Mouse (Mus musculus): Measurements from ENCODE around the gene Acvr1b. TPM values are rescaled to one million over a fixed set of nuclear protein-coding genes. Genes with fewer than 3 reads are reported as not detected.

Acvr1b gene
- total and polyA plus RNA-seq, 3 experiments, result 2.7 to 4.8 (median 2.9) TPM

DNA sequence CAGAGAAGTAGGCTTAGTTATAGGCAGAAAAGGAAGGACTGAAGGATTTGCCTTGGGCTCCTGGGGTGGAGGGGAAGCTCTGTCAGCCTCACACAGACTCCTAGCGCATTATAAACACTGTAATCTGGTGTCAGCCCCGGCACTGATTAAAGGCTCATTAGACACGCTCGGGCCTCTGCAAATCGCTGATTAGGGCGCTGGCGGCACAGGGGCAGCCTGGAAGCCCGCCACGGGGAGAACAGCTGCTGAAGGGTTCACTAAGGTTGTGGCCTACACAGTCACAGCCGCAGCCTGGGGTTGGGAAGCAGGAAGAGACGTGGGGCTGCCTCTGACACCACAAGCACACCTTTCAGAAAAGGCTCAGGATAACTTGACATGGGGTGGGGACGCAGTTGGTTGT, 34.0 kb upstream of the Acvr1b start:
- no peak overlapping the region for H3K4me3 ChIP-seq (replicated peaks in 1 of 3; ENCODE audit: low read depth in 2 of 3, low read length in 2 of 3, poor library complexity in 1 of 3)
- no peak overlapping the region for H3K4me2 ChIP-seq (ENCODE audit: insufficient read depth, low read depth, poor library complexity, severe bottlenecking)
- no peak for DNase-seq (ENCODE audit: extremely low read depth)
- in situ Hi-C loops (cut with MboI; ENCODE audit: low pct_ligation_motif_present, low pct_unique_long_range_greater_than_20kb, low sequenced_read_pairs), result no loop called here
- H3K36me3 ChIP-seq (replicated peaks in 1 of 2; ENCODE audit: control insufficient read depth in 1 of 2, insufficient read depth in 1 of 2, low read length in 1 of 2), result peaks cover 0 to 38% of the 10 kb centered on the region in 2 experiments
- no peak overlapping the region for H3K9ac ChIP-seq (ENCODE audit: insufficient read depth, low read depth)
- H3K79me2 ChIP-seq (replicated peaks; ENCODE audit: control insufficient read depth, extremely low read depth, insufficient read depth, poor library complexity, severe bottlenecking), result no peaks in the 10 kb centered on the region
- peaks cover 25 to 86% of the 10 kb centered on the region in 2 experiments for H3K4me1 ChIP-seq (ENCODE audit: control insufficient read depth in 1 of 2, insufficient read depth in 2 of 2)
- H3K9me3 ChIP-seq (replicated peaks; ENCODE audit: low read length), result no peaks in the 10 kb centered on the region
- no peak overlapping the region for H3K27ac ChIP-seq (ENCODE audit: insufficient read depth, low read depth)
- dilution Hi-C loops (cut with MboI; ENCODE audit: extremely low pct_ligation_motif_present, extremely low pct_unique_long_range_greater_than_20kb, low sequenced_read_pairs), result no loop called here
- H3K27me3 ChIP-seq (replicated peaks), result no peaks in the 10 kb centered on the region
- no peak for TF ChIP-seq CTCF (conservative IDR thresholded peaks at IDR 0.05 in 1 of 2, IDR thresholded peaks at IDR 0.05 in 1 of 2; ENCODE audit: low read depth in 2 of 2, low read length in 2 of 2)
- no peak for TF ChIP-seq SMC3 (IDR thresholded peaks at IDR 0.05; ENCODE audit: low read depth, low read length)
- TF ChIP-seq ZC3H11A (IDR thresholded peaks at IDR 0.05; ENCODE audit: low read depth, low read length), result no peak
- no peak for TF ChIP-seq BHLHE40 (IDR thresholded peaks at IDR 0.05; ENCODE audit: low read depth, low read length)
- TF ChIP-seq NRF1 (IDR thresholded peaks at IDR 0.05; ENCODE audit: low read depth, low read length), result no peak
- TF ChIP-seq UBTF (IDR thresholded peaks at IDR 0.05; ENCODE audit: low read depth, low read length), result no peak
- no peak for TF ChIP-seq MXI1 (IDR thresholded peaks at IDR 0.05; ENCODE audit: low read depth, low read length)
- TF ChIP-seq CHD2 (IDR thresholded peaks at IDR 0.05; ENCODE audit: low read length), result no peak
- TF ChIP-seq TBP (conservative IDR thresholded peaks at IDR 0.05; ENCODE audit: low read depth, low read length), result no peak
- no peak for TF ChIP-seq CHD1 (IDR thresholded peaks at IDR 0.05; ENCODE audit: low read depth, low read length)
- no peak for TF ChIP-seq RCOR1 (conservative IDR thresholded peaks at IDR 0.05; ENCODE audit: low read depth, low read length)
- TF ChIP-seq IRF4 (IDR thresholded peaks at IDR 0.05; ENCODE audit: low read depth, low read length), result no peak
- no peak for TF ChIP-seq PAX5 (IDR thresholded peaks at IDR 0.05; ENCODE audit: low read length)

- H3K27me3 ChIP-seq (replicated peaks), result no peaks in the 10 kb centered on the region
- H3K4me2 ChIP-seq (ENCODE audit: insufficient read depth, low read depth, poor library complexity, severe bottlenecking), result no peak overlapping the region
- H3K4me1 ChIP-seq (ENCODE audit: control insufficient read depth in 1 of 2, insufficient read depth in 2 of 2), result peaks cover 25 to 84% of the 10 kb centered on the region in 2 experiments
- TF ChIP-seq MEF2A (IDR thresholded peaks at IDR 0.05; ENCODE audit: borderline replicate concordance, low read depth, low read length), result no peak
- TF ChIP-seq RAD21 (IDR thresholded peaks at IDR 0.05; ENCODE audit: low read depth, low read length), result no peak
- no peak for TF ChIP-seq CHD2 (IDR thresholded peaks at IDR 0.05; ENCODE audit: low read length)
- TF ChIP-seq ZC3H11A (IDR thresholded peaks at IDR 0.05; ENCODE audit: low read depth, low read length), result no peak
- TF ChIP-seq GABPA (IDR thresholded peaks at IDR 0.05; ENCODE audit: insufficient replicate concordance, low read depth, low read length), result no peak
- TF ChIP-seq RCOR1 (conservative IDR thresholded peaks at IDR 0.05; ENCODE audit: low read depth, low read length), result no peak
- no peak overlapping the region for H3K4me3 ChIP-seq (replicated peaks in 1 of 3; ENCODE audit: low read depth in 2 of 3, low read length in 2 of 3, poor library complexity in 1 of 3)
- no peaks in the 10 kb centered on the region for H3K79me2 ChIP-seq (replicated peaks; ENCODE audit: control insufficient read depth, extremely low read depth, insufficient read depth, poor library complexity, severe bottlenecking)
- H3K9me3 ChIP-seq (replicated peaks; ENCODE audit: low read length), result no peaks in the 10 kb centered on the region
- H3K36me3 ChIP-seq (replicated peaks in 1 of 2; ENCODE audit: control insufficient read depth in 1 of 2, insufficient read depth in 1 of 2, low read length in 1 of 2), result peaks cover 0 to 38% of the 10 kb centered on the region in 2 experiments
- no peak overlapping the region for H3K27ac ChIP-seq (ENCODE audit: insufficient read depth, low read depth)
- in situ Hi-C loops (cut with MboI; ENCODE audit: low pct_ligation_motif_present, low pct_unique_long_range_greater_than_20kb, low sequenced_read_pairs), result no loop called here
- dilution Hi-C loops (cut with MboI; ENCODE audit: extremely low pct_ligation_motif_present, extremely low pct_unique_long_range_greater_than_20kb, low sequenced_read_pairs), result no loop called here
- H3K9ac ChIP-seq (ENCODE audit: insufficient read depth, low read depth), result no peak overlapping the region
- DNase-seq (ENCODE audit: extremely low read depth), result no peak
Measured at GRCm38 (mm10) chr15:101140587-101140986, 33.3 kb upstream of the Acvr1b start.
